Mouse (Mus musculus): ENCODE results near the gene Zfp3. TPM values are rescaled to one million over a fixed set of nuclear protein-coding genes. Genes with fewer than 3 reads are reported as not detected.
"Not testable (repeated sequence)": the region's sequence is repeated elsewhere in the genome, so short reads cannot be mapped to it uniquely, and the experiment has no call there.

Zfp3 gene
- total RNA-seq, 2 experiments from 2014 or later, result 11.8 to 13.6 TPM

- DNase-seq (ENCODE audit: low spot score in 2 of 2), result no peak
Observed at GRCm38 (mm10) chr11:70754958-70755357, 9.1 kb upstream of the Zfp3 start.

GRCm38 (mm10) chr11:70755645-70756044 is 8.4 kb upstream of the Zfp3 start:
- peak; percentile 68 to 84 for DNase-seq (ENCODE audit: low spot score in 2 of 2)

GRCm38 (mm10) chr11:70760446-70760845 is 3.6 kb upstream of the Zfp3 start:
- DNase-seq (ENCODE audit: low spot score in 2 of 2), result not testable (repeated sequence)

GRCm38 (mm10) chr11:70762641-70763040 is 1.4 kb upstream of the Zfp3 start:
- DNase-seq (ENCODE audit: low spot score in 2 of 2), result no peak

GRCm38 (mm10) chr11:70763582-70763935 is 450 bp upstream of the Zfp3 start:
- DNase-seq (ENCODE audit: low spot score in 2 of 2), result no peak

- no peak for DNase-seq (ENCODE audit: low spot score in 2 of 2)
Observed at GRCm38 (mm10) chr11:70765776-70766445, 1.9 kb downstream of the Zfp3 start.

- no peak for DNase-seq (ENCODE audit: low spot score in 2 of 2)
Observed at GRCm38 (mm10) chr11:70770804-70771203, 6.8 kb downstream of the Zfp3 start.

- DNase-seq (ENCODE audit: low spot score in 2 of 2), result peak; percentile 32 to 71
Observed at GRCm38 (mm10) chr11:70776830-70777571, 13.0 kb downstream of the Zfp3 start.

DNA sequence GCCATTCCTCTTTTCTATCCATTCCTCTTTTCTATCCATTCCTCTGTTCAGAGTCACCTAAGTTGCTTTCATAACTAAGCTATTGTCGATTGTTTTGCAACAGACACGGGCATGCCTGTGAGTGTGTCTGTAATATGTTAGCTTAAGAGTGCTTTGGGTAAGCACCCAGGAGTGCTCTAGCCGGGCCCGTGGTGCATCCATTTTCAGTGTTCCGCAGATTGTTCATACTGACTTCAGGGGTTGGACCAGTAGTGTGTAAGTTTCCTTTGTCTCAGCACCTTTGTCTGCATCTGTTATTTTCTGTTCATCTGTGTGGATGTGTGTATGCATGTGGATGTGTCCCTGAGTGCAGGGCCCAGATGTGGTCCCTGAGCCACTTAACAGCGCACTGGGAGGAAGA is 13.6 kb downstream of the Zfp3 start:
- no peak for DNase-seq (ENCODE audit: low spot score in 2 of 2)

GRCm38 (mm10) chr11:70778058-70778457 is 14.0 kb downstream of the Zfp3 start:
- DNase-seq (ENCODE audit: low spot score in 2 of 2), result not testable (repeated sequence)

GRCm38 (mm10) chr11:70785908-70786307 is 21.9 kb downstream of the Zfp3 start:
- no peak for DNase-seq (ENCODE audit: low spot score in 2 of 2)

DNA sequence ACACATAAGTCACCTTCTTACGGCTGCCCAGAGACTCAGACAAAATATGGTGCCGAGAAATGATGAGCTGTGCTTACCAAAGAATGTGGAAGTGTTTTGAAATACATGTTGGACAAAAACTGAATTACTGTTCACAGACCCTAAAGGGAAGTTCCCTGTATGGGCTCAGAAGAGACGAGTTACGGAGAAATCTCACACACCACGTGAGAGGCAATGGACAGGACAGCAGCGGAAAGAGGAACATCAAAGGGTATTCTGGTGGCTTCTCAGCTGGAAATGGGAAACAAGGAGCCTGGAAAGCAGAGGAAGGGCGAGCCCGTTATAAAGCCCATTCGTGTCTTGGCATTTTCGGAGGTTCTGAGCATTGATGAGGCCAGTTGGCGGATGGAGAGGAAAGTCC is 23.0 kb downstream of the Zfp3 start:
- no peak for DNase-seq (ENCODE audit: low spot score in 2 of 2)

GRCm38 (mm10) chr11:70788972-70789655 is 25.1 kb downstream of the Zfp3 start:
- no peak for DNase-seq (ENCODE audit: low spot score in 2 of 2)

DNA sequence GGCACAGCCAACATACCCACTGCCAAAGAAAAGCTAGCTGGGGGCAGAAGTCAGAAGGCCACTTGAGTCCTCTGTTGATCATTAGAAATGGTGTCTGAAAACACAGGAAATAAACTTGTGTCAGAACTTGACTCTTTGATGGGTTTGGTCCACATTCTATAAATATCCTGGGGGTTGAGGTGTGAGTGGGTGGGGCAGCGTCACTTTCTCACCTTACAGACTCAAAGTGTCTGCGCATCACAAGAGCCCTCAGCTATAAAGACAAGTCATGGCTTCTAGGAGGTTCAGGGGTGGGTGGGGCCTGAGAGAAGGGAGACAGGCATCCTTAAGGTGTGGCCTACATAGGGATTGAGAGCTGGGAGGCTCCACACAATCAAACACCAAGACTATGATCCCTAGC is 26.4 kb downstream of the Zfp3 start:
- DNase-seq (ENCODE audit: low spot score in 2 of 2), result no peak

DNA sequence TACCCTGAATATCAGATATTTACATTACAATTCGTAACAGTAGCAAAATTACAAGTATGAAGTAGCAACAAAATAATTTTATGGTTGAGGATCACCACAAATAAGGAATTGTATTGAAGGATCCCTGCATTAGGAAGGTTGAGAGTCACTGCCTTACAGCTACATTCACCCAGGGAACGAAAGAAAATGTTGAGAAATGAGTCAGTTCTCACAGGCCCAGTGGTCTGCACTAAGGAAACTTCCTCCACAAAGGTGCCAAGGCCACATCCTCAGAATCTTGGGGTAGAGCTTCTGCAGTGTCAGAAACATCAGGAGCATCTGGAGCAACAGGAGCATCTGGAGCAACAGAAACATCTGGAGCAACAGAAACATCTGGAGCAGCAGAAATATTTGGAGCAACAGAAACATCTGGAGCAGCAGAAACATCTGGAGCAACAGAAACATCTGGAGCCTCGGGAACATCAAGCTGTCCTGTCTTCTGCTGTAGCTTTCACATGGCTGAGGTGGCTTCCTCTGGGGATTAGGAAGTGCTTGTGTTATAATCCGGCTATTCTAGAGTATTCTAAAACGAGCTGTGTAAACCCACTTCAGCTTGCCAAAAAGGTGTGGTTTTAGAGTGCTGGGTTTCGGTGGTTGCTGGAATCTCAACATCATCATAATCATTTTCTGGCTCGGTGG is 27.0 kb downstream of the Zfp3 start:
- no peak for DNase-seq (ENCODE audit: low spot score in 2 of 2)

GRCm38 (mm10) chr11:70791676-70792075 is 27.7 kb downstream of the Zfp3 start:
- DNase-seq (ENCODE audit: low spot score in 2 of 2), result no peak

DNA sequence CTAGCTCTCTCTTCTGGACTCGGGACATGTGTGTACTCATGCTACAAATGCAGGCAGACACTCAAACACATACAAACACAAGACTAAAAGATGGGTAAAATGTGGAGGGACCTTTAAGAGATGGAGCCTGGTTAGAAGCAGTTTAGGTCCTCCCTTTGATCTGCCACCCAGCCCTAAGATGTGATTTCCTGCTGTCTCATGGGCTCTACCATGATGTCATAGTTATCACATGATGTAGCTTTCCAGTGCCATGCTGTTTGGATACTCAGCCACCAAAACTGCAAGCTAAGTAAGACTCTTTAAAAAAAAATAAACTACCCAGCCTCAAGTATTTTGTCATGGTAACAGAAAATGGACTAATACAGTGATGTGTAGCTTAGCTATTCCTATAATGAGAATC is 28.4 kb downstream of the Zfp3 start:
- no peak for DNase-seq (ENCODE audit: low spot score in 2 of 2)

DNA sequence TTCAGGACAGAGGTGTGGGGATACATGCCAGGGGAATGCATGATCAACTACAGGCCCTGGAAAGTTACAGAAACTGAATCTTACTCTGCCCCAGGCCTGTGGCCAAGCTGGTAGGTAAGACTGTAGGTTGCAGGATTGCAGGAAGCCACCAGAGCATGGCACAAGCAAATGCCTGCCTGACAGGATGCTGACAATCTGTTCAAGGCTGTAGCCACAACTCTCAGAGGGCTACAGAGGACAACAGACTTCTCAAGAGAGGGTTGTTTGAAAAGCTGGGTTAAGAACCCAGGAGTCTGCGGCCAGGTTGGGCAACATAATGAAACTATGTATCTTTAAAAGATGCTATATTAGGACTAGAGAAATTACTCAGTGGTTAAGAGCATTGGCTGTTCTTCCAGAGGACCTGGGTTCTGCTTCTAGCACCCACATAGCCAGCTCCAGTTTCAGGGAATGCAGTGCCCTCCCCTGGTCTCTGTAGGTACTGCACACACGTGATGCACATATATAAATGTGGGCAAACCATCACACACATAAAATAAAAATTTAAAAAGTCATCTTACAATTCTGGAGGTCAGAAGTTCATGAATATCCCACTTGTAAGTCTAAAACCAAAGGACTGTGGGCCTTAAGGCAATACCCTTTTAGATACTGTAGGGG is 38.3 kb downstream of the Zfp3 start:
- no peak for DNase-seq (ENCODE audit: low spot score in 2 of 2)

- DNase-seq (ENCODE audit: low spot score in 2 of 2), result no peak
Observed at GRCm38 (mm10) chr11:70802865-70803261, 38.9 kb downstream of the Zfp3 start.

- no peak for DNase-seq (ENCODE audit: low spot score in 2 of 2)
Observed at GRCm38 (mm10) chr11:70803711-70804200, 39.7 kb downstream of the Zfp3 start.

GRCm38 (mm10) chr11:70804395-70804794 is 40.4 kb downstream of the Zfp3 start:
- no peak for DNase-seq (ENCODE audit: low spot score in 2 of 2)
